Mouse (Mus musculus): ENCODE measurements at regions not wholly inside any gene's neighbourhood (a gene's known extent, or its start where the extent isn't known, plus 50 kb on each side); places are given as distances from the start of the nearest gene placed in this dataset.

DNA sequence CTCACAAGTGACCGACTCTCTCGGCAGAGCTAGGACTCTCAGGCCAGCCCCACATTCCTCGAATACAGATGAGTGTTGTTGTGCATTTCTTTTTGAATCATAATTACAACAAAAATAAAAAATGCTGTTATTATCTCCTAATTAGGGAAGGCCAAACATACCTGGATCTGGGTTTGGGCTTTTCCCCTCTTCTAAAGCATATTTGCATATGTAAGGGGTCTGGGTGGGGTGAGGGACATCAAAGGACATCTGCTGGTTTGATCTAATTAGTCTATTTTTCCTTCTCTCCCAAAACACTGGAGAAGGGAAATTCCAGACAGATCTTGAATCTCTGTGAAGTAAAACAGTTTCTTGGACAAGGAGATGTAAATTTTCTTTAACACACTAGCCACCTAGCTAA is 85.3 kb downstream of the Tfap2a start:
- DNase-seq (ENCODE audit: extremely low spot score, low read depth, low spot score), result no peak

DNA sequence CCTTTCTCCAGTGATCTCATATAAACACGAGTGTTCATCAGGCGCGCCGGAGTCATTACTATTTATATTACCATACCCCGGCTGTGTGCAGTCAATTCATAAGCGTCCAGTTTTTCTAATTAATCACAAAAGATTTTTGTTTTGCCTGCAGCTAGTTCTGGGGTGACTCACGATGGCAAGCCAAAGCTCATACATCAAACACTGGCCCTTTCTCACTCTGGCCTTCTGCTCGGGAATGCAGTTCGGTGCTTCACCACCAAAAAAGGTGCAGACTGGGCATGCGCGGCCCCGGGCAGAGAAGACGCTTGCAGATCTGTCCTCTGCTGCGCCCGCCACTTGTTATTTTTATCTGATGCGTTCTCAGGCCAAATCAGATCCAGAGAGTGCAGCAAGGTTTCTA is 87.1 kb downstream of the Tfap2a start:
- DNase-seq (ENCODE audit: extremely low spot score, low read depth, low spot score), result no peak

DNA sequence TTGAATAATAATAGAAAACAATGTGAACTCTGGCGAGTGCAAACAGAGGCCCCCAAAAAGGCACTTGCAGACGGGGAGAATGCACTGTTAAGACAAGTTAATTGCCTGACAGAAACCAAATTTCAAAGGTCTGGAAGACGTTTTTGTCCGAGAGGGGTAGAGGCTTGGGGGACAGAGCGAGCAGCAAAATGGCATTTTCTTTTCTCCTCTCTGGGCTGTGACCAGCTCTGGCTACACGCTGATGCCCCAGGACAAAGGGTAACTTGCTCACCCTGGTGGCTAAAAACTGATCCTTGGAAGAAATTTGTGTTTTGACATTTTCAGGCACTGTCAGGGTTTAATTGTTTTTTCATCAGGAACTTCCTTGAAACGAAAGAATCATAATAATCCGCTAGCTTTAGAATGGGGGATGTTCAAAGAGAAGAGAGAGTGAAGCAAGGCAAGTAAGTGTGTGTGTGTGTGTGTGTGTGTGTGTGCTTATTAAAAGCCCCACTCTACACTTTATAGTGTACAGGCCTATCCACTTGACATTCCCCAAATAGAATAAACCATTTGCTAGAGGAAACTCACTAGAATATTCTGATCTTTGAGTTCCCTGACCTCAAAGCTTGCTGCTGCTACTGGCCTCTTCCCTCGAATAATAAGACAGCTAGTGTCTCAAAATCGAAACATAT is 88.0 kb downstream of the Tfap2a start:
- no peak for DNase-seq (ENCODE audit: extremely low spot score, low read depth, low spot score)

DNA sequence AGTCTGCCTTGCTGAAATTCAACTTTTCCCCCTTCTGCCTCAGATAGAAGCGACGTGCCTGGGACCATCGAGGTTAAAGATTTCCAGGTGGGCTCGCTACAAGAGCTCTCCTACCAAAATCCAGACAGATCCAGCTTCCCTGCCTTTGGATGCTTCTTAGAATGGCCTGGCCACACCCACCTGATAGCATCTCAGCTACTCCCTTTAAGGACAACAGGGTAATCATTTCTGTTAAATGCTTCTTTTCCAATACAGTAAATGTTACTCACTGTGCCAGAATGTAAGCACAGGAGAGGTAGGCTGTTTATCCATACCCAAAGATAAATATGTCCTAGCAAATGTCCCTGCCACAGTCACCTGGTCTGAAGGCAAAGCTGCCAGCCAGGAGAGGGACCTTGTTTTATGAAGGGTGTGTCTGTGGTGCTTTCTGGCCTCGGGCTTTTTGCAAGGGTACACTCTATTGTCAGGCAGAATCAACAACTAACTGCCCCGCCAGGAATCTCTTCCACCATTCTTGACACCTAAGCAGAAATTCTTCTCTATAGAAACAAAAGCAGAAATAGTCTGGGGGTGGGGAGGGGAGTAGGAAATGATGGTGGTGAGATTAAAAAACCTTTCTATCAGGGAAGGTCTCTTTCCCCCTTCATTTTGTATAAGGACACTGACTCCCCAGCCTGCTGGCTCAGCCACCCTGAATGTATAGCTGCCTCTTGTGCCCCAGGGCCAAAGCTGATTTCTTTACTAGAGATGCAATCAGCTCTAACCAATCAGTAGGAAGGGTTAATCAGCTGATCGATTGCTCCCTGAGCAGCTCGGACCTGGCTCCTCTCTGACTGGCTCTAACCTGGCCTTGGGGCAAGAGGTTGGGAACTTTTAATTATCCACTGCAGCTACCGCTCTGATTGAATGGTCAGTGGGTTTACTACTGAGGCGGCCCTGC is 88.8 kb downstream of the Tfap2a start:
- DNase-seq (ENCODE audit: extremely low spot score, low read depth, low spot score), result no peak

DNA sequence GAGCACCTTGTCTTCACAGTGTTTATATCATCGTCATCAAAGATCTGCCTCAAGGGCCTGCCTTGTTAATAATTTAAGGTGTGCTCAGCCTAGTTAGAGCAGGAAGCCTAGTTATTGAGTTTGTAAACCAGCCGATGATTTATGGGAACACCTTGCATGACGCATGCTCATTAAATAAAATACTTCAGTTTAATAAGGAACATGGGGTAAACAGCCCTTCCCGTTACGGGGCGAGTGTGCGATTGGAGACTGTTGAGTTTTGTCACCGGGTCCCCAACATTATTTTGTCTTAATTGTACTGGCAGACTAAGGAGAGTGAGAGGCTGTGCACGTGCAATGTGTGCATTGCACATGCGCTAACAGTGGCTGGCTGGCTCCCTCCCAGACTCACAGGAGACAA is 92.0 kb downstream of the Tfap2a start:
- peak; percentile 79 for DNase-seq (ENCODE audit: extremely low spot score, low read depth, low spot score)

DNA sequence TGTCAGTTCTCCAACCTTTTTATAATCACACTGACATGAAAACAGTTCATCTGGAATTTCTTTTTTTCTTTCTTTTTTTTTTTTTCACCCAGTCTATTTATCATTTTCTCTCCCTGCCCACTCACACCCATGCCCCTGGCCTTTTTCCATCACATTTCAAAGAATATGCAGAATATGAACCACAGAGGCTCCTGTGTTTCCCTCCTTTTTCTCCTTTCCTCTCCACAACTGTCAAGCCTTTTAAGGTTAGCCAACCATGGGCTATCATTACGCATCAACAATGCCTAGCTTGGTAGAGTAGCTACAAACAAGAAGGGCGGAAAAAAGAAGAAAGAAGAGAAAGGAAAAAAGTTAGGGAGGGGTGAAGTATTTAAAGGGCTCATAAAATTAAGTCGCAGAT is 92.5 kb downstream of the Tfap2a start:
- no peak for DNase-seq (ENCODE audit: extremely low spot score, low read depth, low spot score)

DNA sequence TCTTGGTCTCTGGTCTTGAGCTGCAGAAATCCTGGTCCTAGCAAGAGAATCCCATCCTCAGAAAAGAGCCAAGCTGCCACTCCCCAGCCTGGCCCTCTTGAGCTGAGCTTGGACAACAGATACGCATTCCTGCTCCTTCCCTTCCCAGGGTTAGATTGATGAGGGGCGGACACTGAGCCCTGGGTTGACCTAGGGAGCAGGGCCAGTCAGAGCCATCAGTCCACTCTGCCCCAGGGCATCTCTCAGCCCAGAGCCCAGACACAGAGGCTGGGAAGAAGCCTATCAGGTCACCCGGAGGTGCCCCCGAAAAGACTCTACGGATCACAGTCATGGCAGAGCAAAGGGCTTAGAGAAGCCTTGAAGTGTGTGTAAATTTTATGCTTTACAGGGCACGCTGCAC is 95.2 kb downstream of the Tfap2a start:
- no peak for DNase-seq (ENCODE audit: extremely low spot score, low read depth, low spot score)

DNA sequence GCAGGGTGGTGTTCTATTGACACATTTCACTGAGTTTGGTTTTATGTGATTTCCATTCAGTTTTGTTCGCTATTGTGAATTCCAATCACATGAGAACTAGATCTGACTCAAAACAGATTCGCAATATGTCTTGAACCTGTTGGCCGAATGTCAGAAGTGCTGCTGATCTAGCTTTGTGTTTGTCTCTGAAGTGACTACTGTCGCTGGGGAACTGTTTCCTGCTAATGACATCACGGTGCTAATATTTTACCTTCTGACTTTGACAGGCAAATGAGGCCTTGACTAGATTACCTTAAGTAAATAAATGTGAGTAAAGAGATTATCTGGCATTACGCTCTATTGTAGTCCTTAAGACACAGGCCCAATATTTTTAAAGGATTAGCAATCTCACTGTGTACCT is 100.9 kb downstream of the Tfap2a start:
- no peak for DNase-seq (ENCODE audit: extremely low spot score, low read depth, low spot score)

DNA sequence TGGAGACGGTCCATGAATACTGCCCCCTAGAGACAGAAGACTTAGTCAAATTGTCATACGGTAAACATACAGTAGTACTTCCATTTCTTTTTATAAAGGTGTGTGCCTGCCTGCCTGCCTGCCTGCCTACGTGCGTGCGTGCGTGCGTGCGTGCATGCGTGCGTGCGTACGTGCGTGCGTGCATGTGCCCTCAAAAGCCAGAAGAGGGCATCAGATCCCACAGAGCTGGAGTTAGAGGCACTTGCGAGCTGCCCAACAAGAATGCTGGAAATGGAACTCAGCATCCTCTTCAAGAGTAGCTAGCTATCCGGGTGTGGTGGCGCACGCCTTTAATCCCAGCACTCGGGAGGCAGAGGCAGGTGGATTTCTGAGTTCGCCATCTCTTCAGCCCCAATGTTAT is 120.3 kb downstream of the Tfap2a start:
- DNase-seq (ENCODE audit: extremely low spot score, low read depth, low spot score), result no peak

DNA sequence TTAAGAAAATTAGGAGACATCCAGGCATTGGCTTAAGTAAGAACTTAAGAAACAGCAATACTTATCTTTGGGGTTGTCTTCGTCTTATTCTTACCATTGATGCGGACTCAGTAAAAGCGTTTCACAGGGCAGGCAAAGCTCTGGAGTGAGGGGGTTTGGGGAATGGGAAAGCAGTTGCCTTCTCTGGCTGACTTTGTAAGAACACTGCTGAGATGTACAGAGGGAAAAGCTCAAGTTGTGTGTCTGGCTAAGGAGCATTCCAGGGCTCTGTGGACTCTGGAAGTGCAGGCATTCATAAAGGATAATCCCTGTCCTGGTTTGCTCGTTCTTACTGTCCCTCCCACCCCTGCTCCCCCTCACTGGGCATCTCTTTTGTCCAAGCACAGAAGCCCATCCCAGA is 129.7 kb downstream of the Tfap2a start:
- no peak for DNase-seq (ENCODE audit: extremely low spot score, low read depth, low spot score)

DNA sequence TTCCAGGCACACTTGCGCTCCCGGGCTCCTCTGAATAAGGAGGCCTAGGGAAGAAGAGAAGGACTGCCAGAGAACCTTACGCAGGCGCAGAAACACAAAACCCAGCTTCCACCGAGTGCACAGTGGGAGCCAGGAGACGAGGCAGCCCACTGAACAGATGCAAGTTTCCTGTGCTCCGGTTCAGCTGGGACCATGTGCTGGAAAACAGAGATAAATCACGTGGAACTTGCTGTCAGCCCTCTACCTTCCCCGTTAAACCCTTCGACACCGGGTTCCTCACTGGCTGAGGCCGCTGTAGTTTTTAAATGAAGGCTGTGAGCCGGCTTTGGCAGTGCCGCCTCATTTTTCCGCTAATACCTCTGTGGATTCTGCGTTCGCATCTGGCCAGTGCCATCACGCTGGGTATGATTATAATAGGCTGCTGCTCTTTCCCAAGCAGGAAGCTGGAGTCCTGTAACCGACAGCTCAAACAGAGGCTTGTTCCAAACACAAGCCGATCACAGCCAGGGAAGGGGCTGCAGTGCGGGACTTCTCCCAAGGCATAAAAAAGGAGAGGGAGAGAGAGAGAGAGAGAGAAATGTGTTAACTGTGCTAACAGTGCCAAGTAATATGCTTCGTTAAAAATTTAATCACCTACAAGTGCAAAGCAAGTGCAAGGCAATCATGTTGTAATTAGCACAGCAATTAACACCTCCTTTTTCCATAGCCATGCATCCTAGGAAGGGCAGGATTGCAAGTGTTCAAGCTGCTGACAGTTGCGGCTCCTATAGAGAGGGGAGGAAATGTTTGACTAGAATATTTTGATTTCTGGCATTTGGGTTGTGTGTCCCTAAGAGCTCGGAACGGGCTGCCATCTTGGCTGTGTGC is 131.5 kb downstream of the Tfap2a start:
- DNase-seq (ENCODE audit: extremely low spot score, low read depth, low spot score), result no peak

DNA sequence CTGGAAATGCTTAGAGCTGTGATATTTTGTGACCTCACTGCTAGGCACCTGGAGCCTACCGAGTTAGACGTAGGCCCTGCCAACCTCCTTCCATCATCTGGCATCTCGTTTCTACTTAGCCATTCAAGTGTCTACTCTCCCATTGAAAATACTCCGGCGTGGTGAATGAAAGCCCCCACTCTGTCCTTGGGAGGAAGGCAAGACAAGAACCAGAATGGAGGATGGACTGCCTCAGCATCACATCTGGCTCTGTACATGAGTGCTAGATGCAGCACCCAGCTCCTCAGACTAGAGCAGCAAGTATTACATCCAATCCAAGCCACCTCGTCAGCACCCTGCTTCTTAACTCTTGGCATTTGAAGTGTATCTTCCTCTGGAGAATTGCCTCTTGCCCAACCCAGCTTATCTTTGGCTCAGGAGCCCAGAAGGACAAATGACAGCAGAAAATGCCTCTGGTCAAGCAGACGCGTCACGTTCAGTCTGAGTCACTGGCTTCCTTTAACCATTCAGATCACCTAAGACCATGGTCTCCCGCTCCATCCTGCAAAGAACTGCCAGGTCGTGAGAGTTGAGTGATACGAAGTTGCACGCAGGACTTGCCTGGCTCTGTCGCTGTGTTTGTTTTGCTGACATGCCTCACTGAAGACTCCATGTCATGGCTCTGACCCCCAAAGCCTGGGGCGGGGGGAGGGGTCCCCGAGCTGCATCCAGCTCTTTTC is 132.3 kb downstream of the Tfap2a start:
- DNase-seq (ENCODE audit: extremely low spot score, low read depth, low spot score), result no peak

DNA sequence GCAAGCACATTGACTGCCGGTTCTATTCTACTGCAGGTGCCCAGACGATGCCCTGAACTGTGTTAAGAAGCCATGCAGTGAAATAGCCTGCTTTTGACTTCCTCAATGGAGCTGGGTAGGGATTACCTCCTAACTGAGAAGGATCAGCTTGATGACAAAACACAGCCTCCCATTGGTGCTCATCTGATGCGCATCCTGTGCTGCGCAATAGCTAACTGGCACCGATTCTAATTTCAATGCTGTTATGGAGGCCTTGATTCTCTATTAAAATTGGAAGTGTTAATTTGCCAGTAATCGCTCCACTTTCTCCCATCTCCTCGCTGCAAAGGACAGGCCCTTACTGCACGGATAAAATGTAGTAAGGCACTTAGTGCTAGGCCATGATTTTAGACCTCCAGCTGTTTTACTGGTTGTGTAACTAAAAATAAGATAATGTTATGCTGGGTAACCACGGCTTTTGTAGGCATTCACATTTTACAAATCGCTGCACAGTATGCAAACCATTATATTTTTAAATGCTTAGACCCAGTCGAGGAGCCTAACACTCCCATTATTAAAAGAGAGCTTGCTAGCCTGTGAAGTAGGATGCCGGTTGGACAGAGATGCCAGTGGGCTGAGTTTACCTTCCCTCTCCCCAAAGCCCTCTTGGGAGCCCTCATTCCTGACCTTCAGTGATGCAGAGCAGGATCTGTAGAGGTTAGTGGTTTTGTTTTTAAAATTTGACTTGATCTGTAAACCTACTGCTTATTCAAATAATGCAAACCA is 163.0 kb downstream of the Tfap2a start:
- no peak for DNase-seq (ENCODE audit: extremely low spot score, low read depth, low spot score)

DNA sequence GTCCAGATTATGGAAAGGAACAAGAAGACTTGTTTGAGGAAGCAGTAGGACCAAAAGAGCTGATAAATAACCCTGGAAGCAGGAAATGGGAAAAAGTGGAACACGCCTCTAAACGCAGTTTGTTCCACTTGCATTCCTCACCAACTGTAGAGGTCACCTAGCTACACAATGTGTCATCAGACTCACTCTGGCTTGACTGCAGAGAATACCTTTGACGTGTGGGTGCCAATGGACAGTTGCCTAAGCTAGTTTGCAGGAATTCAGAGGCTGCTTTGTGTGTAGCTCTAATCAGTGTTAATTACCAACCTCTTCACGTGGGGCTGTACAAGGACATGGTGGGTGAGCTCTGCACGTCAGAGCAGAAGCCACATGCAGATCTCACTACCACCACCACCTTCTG is 168.7 kb downstream of the Tfap2a start:
- no peak for DNase-seq (ENCODE audit: extremely low spot score, low read depth, low spot score)

DNA sequence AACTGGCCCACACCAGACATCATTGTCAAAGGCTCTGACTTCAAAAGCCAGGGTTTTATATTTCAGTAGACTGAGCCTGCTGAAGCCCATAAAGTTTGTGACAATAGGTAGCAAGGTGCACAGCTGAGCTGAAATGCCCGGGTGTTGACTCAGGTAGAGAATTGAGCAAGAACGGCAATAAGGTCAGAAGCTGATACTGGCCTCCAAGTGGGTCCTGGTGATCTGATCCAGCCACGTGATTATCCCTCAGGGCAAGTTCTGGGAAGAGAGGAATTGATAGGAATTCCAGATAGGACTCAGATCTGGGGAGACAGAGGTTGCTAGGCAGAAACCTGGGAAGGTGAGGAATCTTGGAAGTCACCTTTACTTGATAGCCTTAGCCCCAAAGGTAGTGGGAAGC is 170.4 kb downstream of the Tfap2a start:
- no peak for DNase-seq (ENCODE audit: extremely low spot score, low read depth, low spot score)

DNA sequence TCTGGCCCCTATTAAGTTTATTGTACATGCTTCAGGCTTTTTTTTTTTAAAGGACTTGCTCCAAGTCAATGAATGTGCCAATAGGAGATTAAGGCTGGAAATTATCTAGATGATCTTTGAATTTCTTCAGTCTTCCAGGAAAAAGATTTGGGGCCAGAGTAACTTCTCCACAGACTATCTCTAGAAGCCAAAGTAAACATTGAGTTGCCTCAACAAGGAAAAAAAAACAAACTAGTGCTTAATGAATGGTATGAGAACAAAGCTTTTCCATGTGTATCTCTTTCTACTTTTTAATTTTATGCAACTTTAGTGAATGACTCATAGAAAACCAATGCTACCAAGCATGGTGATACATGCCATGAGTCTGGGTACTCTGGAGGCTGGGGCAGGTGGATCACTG is 173.8 kb downstream of the Tfap2a start:
- DNase-seq (ENCODE audit: extremely low spot score, low read depth, low spot score), result no peak

DNA sequence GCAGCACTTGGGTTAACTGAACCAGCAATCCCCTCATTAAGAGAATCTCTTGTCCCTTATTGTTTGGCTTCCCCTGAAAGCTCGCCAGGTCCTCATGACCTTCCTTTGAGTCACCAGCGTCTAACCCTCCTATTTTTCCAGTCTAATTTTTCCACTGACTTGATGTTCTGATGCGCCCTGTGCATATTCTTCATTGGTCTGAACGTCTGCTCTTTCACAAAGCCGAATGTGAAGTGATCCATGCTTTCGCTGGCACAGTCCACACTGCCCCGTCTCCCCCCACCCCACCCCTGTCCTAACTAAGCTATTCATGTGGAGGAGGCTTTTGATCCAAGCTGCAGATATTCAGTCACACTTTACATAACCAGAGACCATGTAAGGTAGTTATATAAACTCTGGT is 183.8 kb downstream of the Tfap2a start:
- DNase-seq (ENCODE audit: extremely low spot score, low read depth, low spot score), result no peak

DNA sequence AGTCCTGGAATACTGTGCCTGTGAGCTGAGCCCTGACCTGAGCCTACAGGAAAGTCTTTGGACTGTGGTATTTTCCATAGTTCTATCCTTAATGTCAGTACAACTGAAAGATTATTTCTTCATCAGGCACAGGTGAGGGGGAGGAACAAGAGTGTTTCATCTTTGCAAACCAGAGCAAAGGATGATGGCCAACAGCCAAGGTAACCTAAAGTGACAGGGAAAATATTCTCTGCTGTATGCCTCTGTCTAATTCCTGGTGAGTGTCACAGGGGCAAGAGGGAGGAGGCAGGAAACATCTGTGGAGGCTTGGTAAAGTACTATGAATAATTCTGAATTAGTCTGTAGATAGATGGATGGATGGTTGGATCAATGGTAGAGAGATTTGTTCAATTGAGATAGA is 164.3 kb upstream of the Ofcc1 start:
- no peak for DNase-seq (ENCODE audit: extremely low spot score, low read depth, low spot score)

DNA sequence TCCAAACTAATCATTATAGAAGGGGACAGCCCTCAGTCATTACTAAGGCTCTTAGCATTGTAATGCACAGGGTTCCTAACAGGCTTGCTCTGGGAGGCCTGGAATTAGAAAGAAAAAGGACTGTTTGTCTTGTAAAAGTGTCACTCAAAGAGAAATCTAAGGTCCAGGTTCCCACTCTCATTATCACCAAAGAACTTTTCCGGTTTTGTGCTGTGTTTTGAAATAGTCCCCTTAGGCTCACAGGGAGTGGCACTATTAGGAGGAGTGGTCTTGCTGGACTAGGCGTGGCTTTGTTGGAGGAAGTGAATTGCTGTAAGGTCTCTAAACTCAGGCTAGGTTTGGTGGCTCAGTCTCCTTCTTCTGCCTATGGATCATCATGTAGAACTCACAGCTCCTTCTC is 161.9 kb upstream of the Ofcc1 start:
- DNase-seq (ENCODE audit: extremely low spot score, low read depth, low spot score), result no peak

DNA sequence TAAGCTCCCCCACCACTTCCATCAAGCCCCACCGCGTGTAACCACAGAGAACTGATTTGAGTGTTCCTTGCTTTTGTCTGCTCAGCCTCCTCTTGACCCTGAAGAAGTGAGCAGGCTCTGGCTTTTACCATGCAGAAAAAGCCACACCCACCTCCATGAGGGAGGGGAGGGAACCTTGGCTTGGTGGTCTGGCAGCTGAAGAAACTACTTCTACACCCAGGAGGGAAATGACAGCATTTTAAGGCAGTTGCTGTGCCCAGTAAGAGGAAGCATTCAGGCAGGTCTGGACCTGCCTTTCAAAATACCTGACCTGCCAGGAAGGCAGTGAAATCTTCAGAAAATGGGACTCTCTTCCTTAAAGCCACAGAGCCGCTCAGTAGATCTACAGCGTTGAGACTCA is 156.9 kb upstream of the Ofcc1 start:
- DNase-seq (ENCODE audit: extremely low spot score, low read depth, low spot score), result no peak
